ENCODE assay signal across 30 mouse cellular contexts in genomic region chr13:21472427-21472826, GRCm38 (mm10). TPM values are rescaled to one million over a fixed set of nuclear protein-coding genes. Genes with fewer than 3 reads are reported as not detected.
"Had no signal": no experiment of that assay in that cellular context is flagged by ENCODE, and none has a peak within 500 bp of the region (broad histone marks: within the 10 kb centered on the region; RNA-seq: fewer than 3 reads in every experiment).

No protein-coding gene starts in this region.

- H3K9me3 ChIP-seq: limb, embryonic 10.5 days; liver, embryonic 12.5 days; liver, embryonic 15.5 days; midbrain, embryonic 12.5 days; midbrain, embryonic 15.5 days; neural tube, embryonic 13.5 days; stomach, embryonic 15.5 days had no signal

- DNase-seq: kidney, adult 9 months; kidney, postnatal 14 days; kidney, postnatal 4 days; liver; lung, adult 2 months; lung, postnatal 14 days; lung, postnatal 4 days; retina, postnatal 1 day; right cerebral cortex, postnatal 25 days; spleen, adult 18-20 months; thymus, adult 18-20 months; thymus, postnatal 36 days had no signal

- H3K4me2 ChIP-seq: limb, embryonic 13.5 days; liver, embryonic 12.5 days; liver, embryonic 15.5 days; midbrain, embryonic 12.5 days; midbrain, embryonic 15.5 days; neural tube, embryonic 13.5 days; stomach, embryonic 15.5 days had no signal

- ATAC-seq: liver, embryonic 12.5 days; midbrain, embryonic 15.5 days had no signal

- H3K27ac ChIP-seq: limb, embryonic 10.5 days; limb, embryonic 13.5 days; liver, embryonic 12.5 days; liver, embryonic 15.5 days; midbrain, embryonic 12.5 days; midbrain, embryonic 15.5 days; neural tube, embryonic 13.5 days; stomach, embryonic 15.5 days had no signal

- H3K36me3 ChIP-seq: limb, embryonic 10.5 days; limb, embryonic 13.5 days; liver, embryonic 12.5 days; liver, embryonic 15.5 days; midbrain, embryonic 12.5 days; midbrain, embryonic 15.5 days; neural tube, embryonic 13.5 days; stomach, embryonic 15.5 days had no signal

- H3K9ac ChIP-seq: limb, embryonic 13.5 days; liver, embryonic 12.5 days; liver, embryonic 15.5 days; midbrain, embryonic 12.5 days; midbrain, embryonic 15.5 days; neural tube, embryonic 13.5 days; stomach, embryonic 15.5 days had no signal

- H3K4me3 ChIP-seq: limb, embryonic 10.5 days; limb, embryonic 13.5 days; liver, embryonic 12.5 days; liver, embryonic 15.5 days; midbrain, embryonic 12.5 days; midbrain, embryonic 15.5 days; myocyte; neural tube, embryonic 13.5 days; stomach, embryonic 15.5 days had no signal

- H3K4me1 ChIP-seq: limb, embryonic 13.5 days; midbrain, embryonic 12.5 days; neural tube, embryonic 13.5 days; stomach, embryonic 15.5 days had no signal

RNA-seq across cellular contexts. Expression of gene Nkapl, which starts 4.1 kb away (rescaled TPM):
- total RNA-seq: neutrophil, adult 5-6 weeks had no signal

RNA-seq across cellular contexts. Expression of gene Zkscan4, which starts 6.3 kb away (rescaled TPM):
- total RNA-seq: monocyte, adult 5-6 weeks; neutrophil, adult 5-6 weeks had no signal
- polyA plus RNA-seq: myocyte had no signal

RNA-seq across cellular contexts. Expression of gene Gm10065, which starts 6.8 kb away (rescaled TPM):
- total RNA-seq: layer of hippocampus, adult 18-20 months; layer of hippocampus, postnatal 14 days; left cerebral cortex, adult 8-10 months; left cerebral cortex, postnatal 14 days; megakaryocyte progenitor cell, adult 5-6 weeks; monocyte, adult 5-6 weeks; neutrophil, adult 5-6 weeks had no signal
- polyA plus RNA-seq: kidney, embryonic 16.5 days; limb, embryonic 10.5 days; limb, embryonic 13.5 days; liver, embryonic 12.5 days; liver, embryonic 15.5 days; lung, adult 2 months; lung, embryonic 16.5 days; midbrain, embryonic 12.5 days; midbrain, embryonic 15.5 days; myocyte; neural tube, embryonic 13.5 days; stomach, embryonic 15.5 days had no signal
